ENCODE assay signal across 29 mouse cellular contexts in the genomic region with DNA sequence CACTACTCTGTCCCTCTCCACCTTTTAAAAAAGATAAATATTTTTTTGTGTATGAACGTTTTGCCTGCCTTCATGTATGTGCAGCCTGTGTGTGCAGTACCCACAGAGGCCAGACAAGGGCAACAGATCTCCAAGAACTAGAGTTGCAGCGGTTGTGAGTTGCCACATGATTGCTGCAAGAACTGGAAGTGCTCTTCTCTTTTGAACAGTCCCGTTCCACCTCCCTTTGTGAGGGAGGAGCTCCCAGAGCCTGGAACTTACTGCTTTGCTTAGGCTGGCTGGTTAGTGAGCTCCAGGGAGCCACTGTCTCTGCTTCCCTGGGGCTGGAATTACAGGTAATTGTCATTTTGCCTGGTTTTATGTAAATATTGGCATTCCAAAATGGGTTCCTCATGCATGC. TPM values are rescaled to one million over a fixed set of nuclear protein-coding genes. Genes with fewer than 3 reads are reported as not detected.
DNase-seq lines count a peak whose midpoint lies in the region; ATAC-seq and TF ChIP-seq lines count a peak whose summit lies in the region.
"Had no signal": no experiment of that assay in that cellular context is flagged by ENCODE, and none has a peak within 500 bp of the region (broad histone marks: within the 10 kb centered on the region; RNA-seq: fewer than 3 reads in every experiment).

No protein-coding gene starts in this region.

- no peak for TF ChIP-seq POLR2A in ES-Bruce4 (IDR thresholded peaks at IDR 0.05; ENCODE audit: insufficient read depth, low read length)

- no peak overlapping the region for H3K4me2 ChIP-seq in heart, embryonic 15.5 days
- H3K4me2 ChIP-seq: embryonic facial prominence, embryonic 13.5 days; forebrain, embryonic 12.5 days; forebrain, embryonic 15.5 days; heart, embryonic 11.5 days; hindbrain, embryonic 13.5 days; intestine, embryonic 15.5 days; kidney, embryonic 15.5 days had no signal

- no peak for TF ChIP-seq EP300 in ES-Bruce4 (IDR thresholded peaks at IDR 0.05; ENCODE audit: insufficient read depth, low read depth, low read length)

- H3K27ac ChIP-seq in heart, embryonic 15.5 days = peak overlapping the region; percentile 72; the same call in 1 of the 2 replicates
- H3K27ac ChIP-seq in ES-Bruce4 (ENCODE audit: insufficient read depth, low read length) = peak overlapping the region; percentile 48; the same call in 1 of the 2 replicates
- H3K27ac ChIP-seq in gastrocnemius, adult 2 months = no peak overlapping the region
- H3K27ac ChIP-seq: embryonic facial prominence, embryonic 10.5 days; embryonic facial prominence, embryonic 13.5 days; forebrain, embryonic 12.5 days; forebrain, embryonic 15.5 days; hindbrain, embryonic 13.5 days; intestine, embryonic 15.5 days; kidney, embryonic 15.5 days had no signal

- no peak overlapping the region for H3K9ac ChIP-seq in heart, embryonic 15.5 days
- no peak overlapping the region for H3K9ac ChIP-seq in ES-Bruce4 (ENCODE audit: low read depth, poor library complexity, severe bottlenecking)
- H3K9ac ChIP-seq: embryonic facial prominence, embryonic 13.5 days; forebrain, embryonic 12.5 days; forebrain, embryonic 15.5 days; hindbrain, embryonic 13.5 days; intestine, embryonic 15.5 days; kidney, embryonic 15.5 days had no signal

- WGBS in heart, embryonic 15.5 days = 92% methylated on average over 3 of the region's 3 CpGs

- H3K4me1 ChIP-seq in heart, embryonic 15.5 days (replicated peaks) = peaks cover 20% of the 10 kb centered on the region
- H3K4me1 ChIP-seq in ES-Bruce4 (ENCODE audit: control insufficient read depth, insufficient read depth, low read length) = no peaks in the 10 kb centered on the region
- H3K4me1 ChIP-seq: embryonic facial prominence, embryonic 10.5 days; forebrain, embryonic 15.5 days; intestine, embryonic 15.5 days; kidney, embryonic 15.5 days had no signal

- DNase-seq in heart, adult 8-10 months (ENCODE audit: low spot score) = no peak
- DNase-seq in ES-CJ7 (ENCODE audit: low read depth, low spot score) = peak; percentile 63
- DNase-seq in ZHBTc4 (ENCODE audit: low read depth, low spot score) = peak; percentile 80
- no peak for DNase-seq in gastrocnemius, adult 2 months
- DNase-seq: adrenal gland, postnatal 10 days; adrenal gland, postnatal 36 days; cerebellum, adult 9-10 months; cerebellum, postnatal 14 days; gastrocnemius, postnatal 10 days; gastrocnemius, postnatal 36 days; heart, postnatal 14 days; kidney, adult 11 months; kidney, adult 8-10 months had no signal

- no peaks in the 10 kb centered on the region for H3K9me3 ChIP-seq in heart, embryonic 15.5 days (replicated peaks)
- no peaks in the 10 kb centered on the region for H3K9me3 ChIP-seq in ES-Bruce4 (replicated peaks; ENCODE audit: control insufficient read depth, insufficient read depth, low read length, poor library complexity, severe bottlenecking)
- H3K9me3 ChIP-seq: embryonic facial prominence, embryonic 10.5 days; embryonic facial prominence, embryonic 13.5 days; forebrain, embryonic 12.5 days; forebrain, embryonic 15.5 days; hindbrain, embryonic 13.5 days; intestine, embryonic 15.5 days; kidney, embryonic 15.5 days had no signal

- no peak for TF ChIP-seq CTCF in ES-Bruce4 (IDR thresholded peaks at IDR 0.05; ENCODE audit: low read depth, low read length)
- TF ChIP-seq CTCF in gastrocnemius, adult 2 months (IDR thresholded peaks at IDR 0.05) = no peak

- ATAC-seq in heart, embryonic 15.5 days (replicated peaks; ENCODE audit: insufficient number of reproducible peaks, insufficient read depth, low FRiP score, low read depth) = no peak
- ATAC-seq in megakaryocyte progenitor cell, adult 5-6 weeks (replicated peaks; ENCODE audit: poor library complexity) = no peak
- ATAC-seq: CD4-positive, CD25-positive, alpha-beta regulatory T cell, adult 4 months; forebrain, embryonic 15.5 days; hindbrain, embryonic 16.5 days; intestine, embryonic 15.5 days had no signal

- no peaks in the 10 kb centered on the region for H3K27me3 ChIP-seq in heart, embryonic 15.5 days
- H3K27me3 ChIP-seq in ES-Bruce4 (ENCODE audit: control insufficient read depth, insufficient read depth, low read length, poor library complexity, severe bottlenecking) = no peaks in the 10 kb centered on the region
- H3K27me3 ChIP-seq: embryonic facial prominence, embryonic 13.5 days; forebrain, embryonic 12.5 days; forebrain, embryonic 15.5 days; hindbrain, embryonic 13.5 days; intestine, embryonic 15.5 days; kidney, embryonic 15.5 days had no signal

- no peak overlapping the region for H3K4me3 ChIP-seq in heart, embryonic 15.5 days
- no peak overlapping the region for H3K4me3 ChIP-seq in ES-Bruce4 (ENCODE audit: low read depth, low read length)
- no peak overlapping the region for H3K4me3 ChIP-seq in gastrocnemius, adult 2 months
- H3K4me3 ChIP-seq: embryonic facial prominence, embryonic 10.5 days; embryonic facial prominence, embryonic 13.5 days; erythroblast, embryonic 14.5 days; forebrain, embryonic 12.5 days; forebrain, embryonic 15.5 days; hindbrain, embryonic 13.5 days; intestine, embryonic 15.5 days; kidney, embryonic 15.5 days had no signal

- no peaks in the 10 kb centered on the region for H3K36me3 ChIP-seq in heart, embryonic 15.5 days
- H3K36me3 ChIP-seq in ES-Bruce4 (ENCODE audit: control insufficient read depth, insufficient read depth, low read length, poor library complexity, severe bottlenecking) = no peaks in the 10 kb centered on the region
- H3K36me3 ChIP-seq: embryonic facial prominence, embryonic 13.5 days; forebrain, embryonic 12.5 days; forebrain, embryonic 15.5 days; hindbrain, embryonic 13.5 days; intestine, embryonic 15.5 days; kidney, embryonic 15.5 days had no signal

- intact Hi-C loops in gastrocnemius, adult 2 months (cut with DNase I) = no loop called here

RNA-seq across cellular contexts. Expression of a gene that starts 10.8 kb away (rescaled TPM):
- 5.8 and 8.2 TPM in 2 replicates for polyA plus RNA-seq in heart, embryonic 15.5 days (2015; fragmentation: Nextera tagmentation; extraction: Ambion mirVana)
- 10 to 100 TPM; 20.5 to 30.8 (median 28.3) TPM for total RNA-seq in heart, adult 8-10 months (2022)
- not detected in 2 replicates for polyA plus RNA-seq in ES-Bruce4 (2011; ENCODE audit: insufficient read depth, insufficient read length, low read depth, missing spikeins)
- total RNA-seq in megakaryocyte progenitor cell, adult 5-6 weeks (2015) = not detected in 2 replicates
- total RNA-seq in megakaryocyte progenitor cell, adult 5-6 weeks (2017) = 0.04 TPM in 1 of 2 replicates, not detected in the other
- not detected for total RNA-seq in gastrocnemius, adult 2 months (2021)
- total RNA-seq: gastrocnemius, postnatal 10 days; gastrocnemius, postnatal 36 days; hematopoietic stem cell, adult 5-6 weeks; MEL had no signal
- polyA plus RNA-seq: erythroblast, embryonic 14.5 days had no signal

Comparison
In these comparisons a context has a peak if more than half of its experiments do, and no peak if none do; other contexts are left out.
1. DNase-seq: peak in ES-CJ7 (single experiment) and ZHBTc4 (single experiment); none in heart, adult 8-10 months (single experiment) and gastrocnemius, adult 2 months (single experiment).
2. RNA of a gene that starts 10.8 kb away (total RNA-seq): 20.5 to 30.8 TPM in heart, adult 8-10 months; 0.04 TPM in megakaryocyte progenitor cell, adult 5-6 weeks and not detected in gastrocnemius, adult 2 months; every median in the first group is over 10 times any median in the second.